In genomic region chr19:38836084-38836437, GRCm38 (mm10) we compare ENCODE assay signal across 8 mouse cellular contexts. TPM values are rescaled to one million over a fixed set of nuclear protein-coding genes. Genes with fewer than 3 reads are reported as not detected.
DNase-seq lines count a peak whose midpoint lies in the region; ATAC-seq and TF ChIP-seq lines count a peak whose summit lies in the region.

No protein-coding gene starts in this region.

- no peak; the same call in 1 of the 2 replicates for ATAC-seq in embryonic facial prominence, embryonic 11.5 days (replicated peaks; ENCODE audit: insufficient number of reproducible peaks, low FRiP score, low TSS enrichment, low read depth)
- ATAC-seq in hindbrain, postnatal 0 days: peak; percentile 30
- no peak for ATAC-seq in midbrain, postnatal 0 days (ENCODE audit: low FRiP score)

- H3K36me3 ChIP-seq in embryonic facial prominence, embryonic 11.5 days (replicated peaks; ENCODE audit: control insufficient read depth, insufficient read depth, low read depth, low read length): no peaks in the 10 kb centered on the region
- no peaks in the 10 kb centered on the region for H3K36me3 ChIP-seq in hindbrain, postnatal 0 days (ENCODE audit: insufficient read depth, low read length)
- no peaks in the 10 kb centered on the region for H3K36me3 ChIP-seq in midbrain, postnatal 0 days (ENCODE audit: insufficient read depth, low read length)

- H3K27me3 ChIP-seq in embryonic facial prominence, embryonic 11.5 days (ENCODE audit: control insufficient read depth, insufficient read depth, low read length): no peaks in the 10 kb centered on the region
- H3K27me3 ChIP-seq in hindbrain, postnatal 0 days (ENCODE audit: insufficient read depth, low read length): no peaks in the 10 kb centered on the region
- H3K27me3 ChIP-seq in midbrain, postnatal 0 days (ENCODE audit: insufficient read depth, low read length): no peaks in the 10 kb centered on the region

- H3K9me3 ChIP-seq in embryonic facial prominence, embryonic 11.5 days (replicated peaks; ENCODE audit: control insufficient read depth, low read length): no peaks in the 10 kb centered on the region
- H3K9me3 ChIP-seq in hindbrain, postnatal 0 days (ENCODE audit: low read length): no peaks in the 10 kb centered on the region
- H3K9me3 ChIP-seq in midbrain, postnatal 0 days (ENCODE audit: low read length): no peaks in the 10 kb centered on the region

- H3K4me3 ChIP-seq in layer of hippocampus, adult 2 months: peak overlapping the region; percentile 92
- H3K4me3 ChIP-seq in embryonic facial prominence, embryonic 11.5 days (ENCODE audit: low read depth, low read length): peak overlapping the region; percentile 83
- peak overlapping the region; percentile 94 for H3K4me3 ChIP-seq in hindbrain, postnatal 0 days (ENCODE audit: low read length)
- peak overlapping the region; percentile 94 for H3K4me3 ChIP-seq in midbrain, postnatal 0 days (ENCODE audit: low read depth, low read length)

- H3K4me1 ChIP-seq in embryonic facial prominence, embryonic 11.5 days (ENCODE audit: control insufficient read depth, insufficient read depth, low read length): no peaks in the 10 kb centered on the region
- peaks cover 5% of the 10 kb centered on the region; the same call in 1 of the 2 replicates for H3K4me1 ChIP-seq in hindbrain, postnatal 0 days (ENCODE audit: insufficient read depth, low read length)
- H3K4me1 ChIP-seq in midbrain, postnatal 0 days (ENCODE audit: insufficient read depth, low read length): 0 out of 2 replicates have a peak, but pooled peaks cover 12% of the 10 kb centered on the region

- no peak for TF ChIP-seq CTCF in layer of hippocampus, adult 2 months (conservative IDR thresholded peaks at IDR 0.05)
- no peak for TF ChIP-seq CTCF in hindbrain, postnatal 0 days (IDR thresholded peaks at IDR 0.05; ENCODE audit: low read depth)
- no peak for TF ChIP-seq CTCF in midbrain, postnatal 0 days (IDR thresholded peaks at IDR 0.05)

- peak overlapping the region; percentile 93 for H3K27ac ChIP-seq in layer of hippocampus, adult 2 months
- H3K27ac ChIP-seq in embryonic facial prominence, embryonic 11.5 days (replicated peaks; ENCODE audit: low read depth, low read length): no peak overlapping the region
- H3K27ac ChIP-seq in hindbrain, postnatal 0 days: peak overlapping the region; percentile 95
- H3K27ac ChIP-seq in midbrain, postnatal 0 days (ENCODE audit: low read depth, low read length): peak overlapping the region; percentile 90

- peak overlapping the region; percentile 80 for H3K9ac ChIP-seq in embryonic facial prominence, embryonic 11.5 days (replicated peaks; ENCODE audit: low read length)
- peak overlapping the region; percentile 91 for H3K9ac ChIP-seq in hindbrain, postnatal 0 days (replicated peaks; ENCODE audit: low read length)
- H3K9ac ChIP-seq in midbrain, postnatal 0 days (replicated peaks; ENCODE audit: low read length, poor library complexity, severe bottlenecking): peak overlapping the region; percentile 92

- DNase-seq in layer of hippocampus, adult 2 months (ENCODE audit: low spot score in 2 of 2): no peak
- DNase-seq in layer of hippocampus, postnatal 10 days (ENCODE audit: low spot score in 2 of 2): no peak
- no peak for DNase-seq in embryonic facial prominence, embryonic 11.5 days (ENCODE audit: low spot score)
- DNase-seq in hindbrain, postnatal 0 days (ENCODE audit: low spot score): no peak
- DNase-seq in midbrain, postnatal 0 days (ENCODE audit: low spot score): no peak
- DNase-seq in frontal cortex, postnatal 14 days (ENCODE audit: low spot score in 2 of 2): no peak
- DNase-seq in cerebellum, adult 9-11 months: no peak
- DNase-seq in gastrocnemius, postnatal 25 days: no peak

- H3K4me2 ChIP-seq in embryonic facial prominence, embryonic 11.5 days (ENCODE audit: low read depth, low read length): peak overlapping the region; percentile 41
- H3K4me2 ChIP-seq in hindbrain, postnatal 0 days (ENCODE audit: low read depth, low read length): peak overlapping the region; percentile 62
- peak overlapping the region; percentile 54 for H3K4me2 ChIP-seq in midbrain, postnatal 0 days (ENCODE audit: low read depth, low read length, poor library complexity, severe bottlenecking)

- WGBS in embryonic facial prominence, embryonic 11.5 days: 32% methylated on average over 10 of the region's 10 CpGs
- 20% methylated on average over 10 of the region's 10 CpGs for WGBS in hindbrain, postnatal 0 days
- WGBS in midbrain, postnatal 0 days: 21% methylated on average over 10 of the region's 10 CpGs

RNA-seq across cellular contexts. Expression of gene Tbc1d12, which starts 0.3 kb away (rescaled TPM):
- total RNA-seq in layer of hippocampus, adult 2 months (2021): 10 to 100 TPM; 12.5 TPM
- total RNA-seq in layer of hippocampus, postnatal 10 days (2021): 10 to 100 TPM; 18.0 to 18.9 TPM
- polyA plus RNA-seq in embryonic facial prominence, embryonic 11.5 days (2014; fragmentation: Nextera tagmentation; extraction: Ambion mirVana): 2.4 and 3.3 TPM in 2 replicates
- total RNA-seq in hindbrain, postnatal 0 days (2014; rRNA removed): 26.7 and 35.5 TPM in 2 replicates
- 6.1 and 7.3 TPM in 2 replicates for polyA plus RNA-seq in hindbrain, postnatal 0 days (2015; fragmentation: Nextera tagmentation; extraction: Ambion mirVana)
- 28.8 and 39.4 TPM in 2 replicates for total RNA-seq in midbrain, postnatal 0 days (2014; rRNA removed)
- polyA plus RNA-seq in midbrain, postnatal 0 days (2015; fragmentation: Nextera tagmentation; extraction: Ambion mirVana): 5.3 and 6.2 TPM in 2 replicates
- 1 to 10 TPM; 2.8 to 3.5 TPM for total RNA-seq in gastrocnemius, postnatal 25 days (2021)

RNA-seq across cellular contexts. Expression of gene Noc3l, which starts 17.0 kb away (rescaled TPM):
- total RNA-seq in layer of hippocampus, adult 2 months (2021): 10 to 100 TPM; 13.6 to 13.7 TPM
- total RNA-seq in layer of hippocampus, postnatal 10 days (2021): 10 to 100 TPM; 11.7 to 14.0 TPM
- polyA plus RNA-seq in embryonic facial prominence, embryonic 11.5 days (2014; fragmentation: Nextera tagmentation; extraction: Ambion mirVana): 11.9 and 14.0 TPM in 2 replicates
- total RNA-seq in hindbrain, postnatal 0 days (2014; rRNA removed): 6.4 and 7.8 TPM in 2 replicates
- polyA plus RNA-seq in hindbrain, postnatal 0 days (2015; fragmentation: Nextera tagmentation; extraction: Ambion mirVana): 2.5 and 3.2 TPM in 2 replicates
- 7.5 and 7.9 TPM in 2 replicates for total RNA-seq in midbrain, postnatal 0 days (2014; rRNA removed)
- 2.1 and 2.7 TPM in 2 replicates for polyA plus RNA-seq in midbrain, postnatal 0 days (2015; fragmentation: Nextera tagmentation; extraction: Ambion mirVana)
- 1 to 10 TPM; 5.5 to 6.2 TPM for total RNA-seq in gastrocnemius, postnatal 25 days (2021)
